Mouse (Mus musculus): Measurements from ENCODE around the gene Stmn1. TPM values are rescaled to one million over a fixed set of nuclear protein-coding genes. Genes with fewer than 3 reads are reported as not detected.

Gene Stmn1
- polyA plus RNA-seq, 1 experiment, result 314 TPM

- Histone ChIP-seq H3K4me3 (ENCODE audit: insufficient read depth, low read length) (no peak overlapping the region), H3K4me1 (ENCODE audit: control insufficient read depth, insufficient read depth, low read length) (peaks cover 34% of the 10 kb centered on the region), H3K27ac (ENCODE audit: insufficient read depth, low read depth, low read length) (no peak overlapping the region)
- TF ChIP-seq CTCF (IDR thresholded peaks at IDR 0.05; ENCODE audit: low read depth, low read length) (no peak), POLR2A (IDR thresholded peaks at IDR 0.05; ENCODE audit: borderline replicate concordance, low read depth, low read length) (no peak)
These were observed 51.2 kb downstream of the Stmn1 start for GRCm38 (mm10) chr4:134519281-134519680.

Other genes with a start within 250 kb of the Stmn1 start
- not detected in 2 replicates for gene Catsper4, start 240.9 kb upstream of the Stmn1 start, polyA plus RNA-seq (2012; ENCODE audit: insufficient read depth, insufficient read length, missing spikeins)
- not detected in 2 replicates for gene Cnksr1, start 229.9 kb upstream of the Stmn1 start, polyA plus RNA-seq (2012; ENCODE audit: insufficient read depth, insufficient read length, missing spikeins)
- not detected in 2 replicates for gene E130218I03Rik, start 224.7 kb upstream of the Stmn1 start, polyA plus RNA-seq (2012; ENCODE audit: insufficient read depth, insufficient read length, missing spikeins)
- 3.9 and 5.3 TPM in 2 replicates for gene Zfp593, start 222.7 kb upstream of the Stmn1 start, polyA plus RNA-seq (2012; ENCODE audit: insufficient read depth, insufficient read length, missing spikeins)
- gene Gm30191, start 221.4 kb upstream of the Stmn1 start, polyA plus RNA-seq (2012; ENCODE audit: insufficient read depth, insufficient read length, missing spikeins), result not detected in 2 replicates
- gene Grrp1, start 214.2 kb upstream of the Stmn1 start, polyA plus RNA-seq (2012; ENCODE audit: insufficient read depth, insufficient read length, missing spikeins), result not detected in 2 replicates
- gene Pdik1l, start 180.4 kb upstream of the Stmn1 start, polyA plus RNA-seq (2012; ENCODE audit: insufficient read depth, insufficient read length, missing spikeins), result 12.2 and 15.2 TPM in 2 replicates
- not detected in 2 replicates for gene Trim63, start 153.2 kb upstream of the Stmn1 start, polyA plus RNA-seq (2012; ENCODE audit: insufficient read depth, insufficient read length, missing spikeins)
- not detected in 2 replicates for gene Slc30a2, start 125.1 kb upstream of the Stmn1 start, polyA plus RNA-seq (2012; ENCODE audit: insufficient read depth, insufficient read length, missing spikeins)
- gene Extl1, start 84.5 kb upstream of the Stmn1 start, polyA plus RNA-seq (2012; ENCODE audit: insufficient read depth, insufficient read length, missing spikeins), result 0.56 TPM in 1 of 2 replicates, not detected in the other
- 6.4 and 8.0 TPM in 2 replicates for gene Pafah2, start 72.0 kb upstream of the Stmn1 start, polyA plus RNA-seq (2012; ENCODE audit: insufficient read depth, insufficient read length, missing spikeins)
- 37.0 and 41.9 TPM in 2 replicates for gene Paqr7, start 28.4 kb downstream of the Stmn1 start, polyA plus RNA-seq (2012; ENCODE audit: insufficient read depth, insufficient read length, missing spikeins)
- 4.0 and 4.4 TPM in 2 replicates for gene Aunip, start 42.7 kb downstream of the Stmn1 start, polyA plus RNA-seq (2012; ENCODE audit: insufficient read depth, insufficient read length, missing spikeins)
- gene Mtfr1l, start 67.1 kb downstream of the Stmn1 start, polyA plus RNA-seq (2012; ENCODE audit: insufficient read depth, insufficient read length, missing spikeins), result 58.9 and 59.7 TPM in 2 replicates
- gene Selenon, start 83.8 kb downstream of the Stmn1 start, polyA plus RNA-seq (2012; ENCODE audit: insufficient read depth, insufficient read length, missing spikeins), result 28.4 and 33.3 TPM in 2 replicates
- 87.4 and 93.7 TPM in 2 replicates for gene Man1c1, start 236.0 kb downstream of the Stmn1 start, polyA plus RNA-seq (2012; ENCODE audit: insufficient read depth, insufficient read length, missing spikeins)

All from bone marrow macrophage, adult 2 months (primary cell).